Mouse (Mus musculus) lung, postnatal 0 days (tissue): ENCODE results near the gene Twsg1.
"Not testable (repeated sequence)": the region's sequence is repeated elsewhere in the genome, so short reads cannot be mapped to it uniquely, and the experiment has no call there.

Experiments used
- CTCF ChIP-seq: IDR thresholded peaks from 2 replicates; pipeline ENCODE4 v1.5.1; 2016; ENCODE audit warnings: antibody characterized with exemption, mild to moderate bottlenecking
- EP300 ChIP-seq: IDR thresholded peaks from 2 replicates; pipeline ENCODE4 v1.6.1; 2016; ENCODE audit warnings: antibody characterized with exemption, mild to moderate bottlenecking, control low read depth

- not testable (repeated sequence) for TF ChIP-seq CTCF, EP300
These were observed 25.7 kb upstream of the Twsg1 start for GRCm38 (mm10) chr17:65976720-65977119.
